Mouse (Mus musculus) erythroblast, embryonic 14.5 days (primary cell): Measurements from ENCODE around the gene Plscr3. TPM values are rescaled to one million over a fixed set of nuclear protein-coding genes. Genes with fewer than 3 reads are reported as not detected.
"Not testable (repeated sequence)": the region's sequence is repeated elsewhere in the genome, so short reads cannot be mapped to it uniquely, and the experiment has no call there.

Experiments
- H3K27me3 ChIP-seq: 2 replicates; pipeline ENCODE4 v1.6.1; 2012; ENCODE audit warnings: inconsistent platforms; ENCODE audit not compliant: control insufficient read depth
- H3K36me3 ChIP-seq: 2 replicates; pipeline ENCODE4 v1.6.1; 2012; ENCODE audit warnings: mild to moderate bottlenecking, inconsistent platforms; ENCODE audit not compliant: control insufficient read depth
- H3K4me1 ChIP-seq: 2 replicates; pipeline ENCODE4 v1.6.1; 2012; ENCODE audit warnings: inconsistent platforms; ENCODE audit not compliant: control insufficient read depth
- H3K4me3 ChIP-seq: replicated peaks from 2 replicates; pipeline ENCODE3; 2012; ENCODE audit warnings: moderate library complexity, mild to moderate bottlenecking, inconsistent platforms
- H3K9me3 ChIP-seq: 2 replicates; pipeline ENCODE4 v1.6.1; 2012; ENCODE audit warnings: low read length, inconsistent platforms, mixed read lengths; ENCODE audit not compliant: control insufficient read depth
- GATA1 ChIP-seq: IDR thresholded peaks from 2 replicates; pipeline ENCODE4 v1.6.1; 2012; ENCODE audit warnings: low read length, inconsistent platforms, mixed read lengths
- TAL1 ChIP-seq: IDR thresholded peaks from 3 replicates; pipeline ENCODE4 v1.6.1; 2012; ENCODE audit warnings: low read length, inconsistent platforms, mixed read lengths
- polyA plus RNA-seq: library from polyadenylated mRNA; stranded (reverse); fragments of >175 nt; gene quantifications from 2 replicates; pipeline ENCODE4 v1.2.3, GENCODE M21; 2012

Gene Plscr3
- polyA plus RNA-seq, 1 experiment = 4.4 TPM

DNA sequence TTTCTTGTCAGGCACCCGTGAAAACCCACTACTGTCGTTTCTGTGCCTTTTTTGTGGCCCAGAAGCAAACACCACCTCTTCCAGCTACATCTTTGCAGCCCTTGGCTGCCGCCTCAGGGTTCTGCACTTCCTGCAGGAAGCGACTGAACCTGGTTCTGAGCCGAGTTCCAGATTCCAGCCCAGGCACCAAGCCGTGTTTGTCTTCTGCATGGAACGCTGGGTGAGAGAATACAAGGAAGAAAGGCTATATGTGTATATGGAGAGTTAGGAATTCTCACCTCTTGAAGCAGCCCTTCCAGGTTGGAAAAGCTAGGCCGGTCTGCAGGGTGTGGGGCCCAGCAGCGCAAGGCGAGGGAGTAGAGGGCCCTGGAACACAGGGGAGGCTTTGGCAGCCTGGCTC is 8.5 kb downstream of the Plscr3 start:
- peaks cover 85% of the 10 kb centered on the region for H3K4me1 ChIP-seq

DNA sequence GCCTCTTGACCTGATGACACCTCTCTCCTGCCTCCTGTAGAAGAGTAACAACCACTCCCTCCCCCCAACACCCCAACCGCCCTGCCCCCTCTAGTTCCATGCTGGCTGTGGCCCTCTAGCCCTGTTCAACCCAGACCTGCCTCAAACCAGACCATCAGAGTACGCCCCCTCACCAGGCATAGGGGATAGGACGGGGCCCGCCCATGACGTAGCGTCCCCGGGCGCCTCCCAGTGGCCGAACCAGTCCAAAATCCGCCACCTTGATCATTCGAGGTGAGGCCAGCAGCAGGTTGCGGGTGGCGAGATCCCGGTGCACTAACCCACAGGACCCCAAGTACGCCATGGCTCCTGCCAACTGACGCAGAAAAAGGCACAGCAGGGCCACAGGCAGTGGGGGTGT is 9.2 kb downstream of the Plscr3 start:
- peak overlapping the region; percentile 62 for H3K4me3 ChIP-seq
- TF ChIP-seq GATA1 = no peak
- TF ChIP-seq TAL1 = no peak

More for the DNA sequence above, 8.5 kb downstream of the Plscr3 start:
- no peaks in the 10 kb centered on the region for H3K9me3 ChIP-seq
- H3K36me3 ChIP-seq = peaks cover 45% of the 10 kb centered on the region
- H3K27me3 ChIP-seq = peaks cover 14% of the 10 kb centered on the region
- TF ChIP-seq GATA1 (no peak), TAL1 (no peak)
- peak overlapping the region; percentile 62 for H3K4me3 ChIP-seq

DNA sequence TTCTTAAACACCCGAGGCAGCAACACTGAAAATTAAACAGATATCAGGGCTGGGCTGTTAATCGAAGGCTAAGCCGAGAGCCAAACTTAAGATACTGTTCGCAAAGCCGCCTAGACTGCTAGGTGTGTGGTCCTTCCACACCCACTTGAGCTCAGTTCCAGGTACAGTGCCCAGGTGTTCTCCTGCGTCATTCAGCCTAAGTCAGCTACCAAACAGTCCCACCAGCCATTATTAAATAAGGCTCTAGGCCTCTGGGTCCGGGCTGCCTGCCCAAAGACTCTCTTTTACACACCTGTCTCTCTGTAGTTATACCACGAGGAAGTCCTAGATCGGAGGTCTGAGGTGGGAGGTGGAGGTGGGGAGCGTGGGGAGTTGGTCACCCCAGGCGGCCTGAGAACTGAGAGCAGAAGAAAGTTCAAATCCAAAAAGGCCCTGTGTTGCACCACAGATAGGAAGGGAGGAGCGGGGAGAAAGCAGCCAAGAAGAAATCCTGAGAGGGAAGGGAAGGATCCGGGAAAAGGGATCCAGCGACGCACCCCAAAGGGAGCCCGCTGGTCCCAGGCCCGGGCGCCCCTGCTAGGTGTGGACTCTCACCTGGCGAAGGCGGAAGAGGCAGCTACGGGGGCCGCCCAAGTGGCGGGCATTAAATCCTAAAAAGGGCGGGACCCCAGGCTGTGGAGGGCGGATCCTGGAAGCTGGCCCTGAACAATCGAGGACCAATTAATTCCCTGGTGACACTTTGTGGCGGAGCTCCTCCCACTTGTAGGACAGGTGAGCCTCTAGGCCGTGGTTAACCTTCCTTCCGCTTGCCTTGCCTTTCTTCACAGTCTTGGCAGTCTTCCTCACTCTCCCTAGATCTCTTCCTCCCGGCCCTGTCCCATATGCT is 12.2 kb downstream of the Plscr3 start, which contains the start of gene Tnk1:
Gene Tnk1 (minus strand): TSS at position 618 of the 886 bp plus-strand sequence.
- Histone ChIP-seq H3K4me1 (peaks cover 58% of the 10 kb centered on the region), H3K4me3 (no peak within 1 kb of the TSS), H3K36me3 (peaks cover 8% of the 10 kb centered on the region), H3K27me3 (peaks cover 17% of the 10 kb centered on the region), H3K9me3 (no peaks in the 10 kb centered on the region)
- TF ChIP-seq TAL1 = no peak
- TF ChIP-seq GATA1 = no peak

More for the DNA sequence above, 9.2 kb downstream of the Plscr3 start:
- H3K9me3 ChIP-seq = no peaks in the 10 kb centered on the region
- H3K27me3 ChIP-seq = peaks cover 17% of the 10 kb centered on the region
- peaks cover 38% of the 10 kb centered on the region for H3K36me3 ChIP-seq
- peaks cover 78% of the 10 kb centered on the region for H3K4me1 ChIP-seq

DNA sequence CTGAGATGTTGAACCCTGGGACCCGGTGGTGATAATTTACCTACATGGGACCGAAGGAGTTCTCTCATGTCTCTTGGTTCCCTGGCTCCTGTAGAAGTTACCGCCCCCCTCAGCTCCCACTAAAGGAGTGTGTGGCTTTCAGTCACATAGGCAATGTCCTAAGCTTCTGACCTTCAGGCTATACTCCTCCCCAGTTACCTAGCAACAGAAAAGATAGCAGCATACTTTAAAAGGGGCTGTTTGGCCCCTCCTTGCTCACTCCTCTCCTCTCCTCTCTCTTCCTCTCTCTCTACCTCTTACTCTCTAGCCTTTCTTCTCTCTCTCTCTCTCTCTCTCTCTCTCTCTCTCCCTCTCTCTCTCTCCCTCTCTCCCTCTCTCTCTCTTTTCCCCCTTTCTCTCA is 17.6 kb downstream of the Plscr3 start:
- H3K9me3 ChIP-seq, H3K27me3 ChIP-seq, H3K4me3 ChIP-seq, H3K36me3 ChIP-seq: not testable (repeated sequence)
- peaks cover 60% of the 10 kb centered on the region for H3K4me1 ChIP-seq

DNA sequence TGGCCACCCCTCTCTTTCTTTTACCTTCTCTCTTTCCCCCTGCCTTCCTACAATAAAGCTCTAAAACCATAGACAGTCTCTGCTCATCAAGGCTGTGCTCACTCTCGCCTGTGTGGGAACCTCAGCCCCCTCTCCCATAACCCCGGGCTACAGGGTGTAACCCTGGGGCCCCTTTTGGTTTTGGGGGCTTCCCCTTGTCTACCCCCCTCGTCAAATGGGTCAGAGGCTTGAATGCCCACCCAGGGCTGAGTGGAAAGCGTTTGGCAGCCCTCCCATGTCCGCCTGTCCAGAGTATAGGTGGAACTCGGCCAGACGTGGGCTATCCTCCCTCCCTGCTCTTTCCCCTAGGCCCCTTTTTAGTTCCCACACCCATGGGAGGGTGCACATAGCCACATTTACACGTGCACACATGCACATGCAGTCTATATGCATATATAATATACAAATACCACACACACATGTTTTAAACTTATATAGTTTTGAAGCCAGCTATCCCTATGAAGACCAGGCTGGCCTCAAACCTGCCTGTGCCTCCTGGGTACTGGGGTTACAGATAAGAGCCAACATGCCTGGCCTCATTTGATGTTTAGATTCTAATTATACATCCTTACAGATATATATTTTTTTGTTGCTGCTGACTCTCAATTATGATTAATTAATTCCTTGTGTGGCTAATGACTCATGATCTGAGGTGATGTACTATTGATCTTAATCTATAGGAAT is 18.1 kb downstream of the Plscr3 start:
- peak overlapping the region; percentile 19 for H3K4me3 ChIP-seq
- no peaks in the 10 kb centered on the region for H3K9me3 ChIP-seq
- TF ChIP-seq GATA1 (no peak), TAL1 (no peak)
- peaks cover 4% of the 10 kb centered on the region for H3K27me3 ChIP-seq
- no peaks in the 10 kb centered on the region for H3K36me3 ChIP-seq
- H3K4me1 ChIP-seq = peaks cover 59% of the 10 kb centered on the region

DNA sequence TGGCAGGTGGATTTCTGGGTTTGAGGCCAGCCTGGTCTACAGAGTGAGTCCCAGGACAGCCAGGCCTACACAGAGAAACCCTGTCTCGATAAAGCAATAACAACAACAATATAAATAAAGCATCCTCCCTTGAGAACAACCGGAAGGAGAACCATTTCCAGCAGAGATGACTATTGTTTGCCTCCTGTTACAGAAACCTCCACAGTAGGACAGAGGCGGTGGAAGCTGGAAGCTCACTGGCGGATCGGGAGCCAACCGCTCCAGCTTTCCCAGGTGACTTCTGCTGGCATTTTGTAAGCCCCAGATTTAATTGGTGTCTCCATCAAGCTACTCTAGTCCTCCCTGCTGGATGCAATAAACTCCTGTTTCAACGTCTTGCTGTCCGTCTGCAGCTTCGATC is 19.4 kb downstream of the Plscr3 start:
- TF ChIP-seq TAL1 (no peak), GATA1 (no peak)
- Histone ChIP-seq H3K4me1 (peaks cover 67% of the 10 kb centered on the region), H3K36me3 (no peaks in the 10 kb centered on the region)

DNA sequence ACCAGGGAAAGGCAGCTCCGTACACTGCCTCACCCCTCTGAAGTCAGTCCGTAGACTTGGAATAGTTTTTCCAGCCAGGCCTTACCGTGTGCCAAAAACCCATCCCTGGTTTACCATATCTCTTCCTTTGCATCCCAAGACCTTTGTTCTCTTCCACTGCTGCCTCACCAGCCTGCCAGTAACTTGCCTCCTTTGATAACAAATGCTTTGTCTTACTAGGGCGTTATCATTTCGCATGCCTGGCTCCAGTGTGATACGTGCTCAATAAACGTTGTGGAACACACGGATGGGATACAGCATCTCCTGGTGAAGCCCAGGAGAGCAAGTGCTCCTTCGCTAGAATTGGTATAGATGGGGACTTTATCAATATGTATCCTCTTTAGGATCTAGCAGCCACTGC is 21.2 kb downstream of the Plscr3 start:
- peaks cover 74% of the 10 kb centered on the region for H3K4me1 ChIP-seq

More for the DNA sequence above, 19.4 kb downstream of the Plscr3 start:
- no peaks in the 10 kb centered on the region for H3K27me3 ChIP-seq
- H3K4me3 ChIP-seq = no peak overlapping the region
- H3K9me3 ChIP-seq = no peaks in the 10 kb centered on the region

DNA sequence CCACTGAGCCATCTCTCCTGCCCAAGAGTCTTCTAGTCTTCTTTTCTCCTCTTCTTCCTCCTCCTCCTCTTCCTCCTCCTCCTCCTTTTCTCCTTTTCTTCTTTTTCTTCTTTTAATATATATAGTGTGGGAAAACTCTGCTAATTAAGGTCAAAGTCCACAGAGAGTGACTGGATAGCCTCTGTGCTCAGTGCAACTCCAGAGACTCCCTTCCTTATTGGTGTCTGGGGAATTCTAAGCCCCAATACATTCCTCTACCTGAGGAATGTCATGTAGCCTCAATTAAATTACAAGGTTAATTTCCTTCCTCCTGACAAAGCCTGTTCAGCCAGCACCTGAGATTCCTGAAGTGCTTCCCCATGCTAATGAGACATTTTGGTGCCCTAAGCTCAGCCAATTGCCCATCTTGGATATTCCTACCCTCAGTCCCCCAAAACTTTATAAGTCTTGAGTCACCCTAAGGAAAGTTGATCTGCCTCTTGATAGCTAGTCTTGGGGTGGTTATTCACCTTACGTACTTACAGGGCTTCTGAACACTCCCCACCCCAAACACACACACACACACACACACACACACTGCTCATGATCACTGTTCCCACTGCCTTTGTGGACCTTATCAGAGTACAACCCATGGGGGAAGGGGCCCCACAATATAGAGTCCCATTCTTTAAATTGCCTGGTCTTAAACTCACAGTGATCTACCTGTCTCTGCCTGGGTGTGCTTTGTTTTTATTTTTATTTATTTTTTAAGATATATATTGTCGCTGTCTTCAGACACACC is 24.3 kb downstream of the Plscr3 start:
- H3K4me3 ChIP-seq = no peak overlapping the region
- peaks cover 64% of the 10 kb centered on the region for H3K4me1 ChIP-seq
- no peaks in the 10 kb centered on the region for H3K9me3 ChIP-seq
- no peak for TF ChIP-seq TAL1
- no peak for TF ChIP-seq GATA1
- H3K36me3 ChIP-seq = no peaks in the 10 kb centered on the region
- H3K27me3 ChIP-seq = no peaks in the 10 kb centered on the region

More for the DNA sequence above, 21.2 kb downstream of the Plscr3 start:
- Histone ChIP-seq H3K27me3 (no peaks in the 10 kb centered on the region), H3K36me3 (no peaks in the 10 kb centered on the region), H3K9me3 (no peaks in the 10 kb centered on the region), H3K4me3 (no peak overlapping the region)
- TF ChIP-seq TAL1 = no peak
- TF ChIP-seq GATA1 = no peak

DNA sequence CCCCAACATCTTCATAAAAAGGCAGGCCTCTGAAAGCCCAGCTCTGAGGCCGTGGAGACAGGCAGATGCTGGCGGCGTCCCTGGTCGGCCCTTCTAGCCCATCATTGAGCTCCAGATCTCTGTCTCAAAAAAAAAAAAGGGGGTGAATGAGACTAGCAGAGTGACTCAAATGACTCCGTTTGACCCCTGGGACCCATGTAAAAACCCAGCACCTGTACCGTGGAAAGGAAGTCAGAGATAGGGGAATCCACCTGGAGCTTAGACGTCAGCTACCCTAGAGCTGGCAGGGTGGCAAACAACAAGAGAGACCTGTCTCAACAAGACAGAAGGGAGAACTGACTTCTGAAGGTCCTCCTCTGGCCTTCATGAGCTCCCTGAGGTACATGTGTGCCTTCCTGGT is 25.6 kb downstream of the Plscr3 start:
- TF ChIP-seq GATA1 (no peak), TAL1 (no peak)
- Histone ChIP-seq H3K4me1 (peaks cover 68% of the 10 kb centered on the region), H3K36me3 (no peaks in the 10 kb centered on the region), H3K9me3 (no peaks in the 10 kb centered on the region), H3K4me3 (no peak overlapping the region), H3K27me3 (no peaks in the 10 kb centered on the region)
